Mouse (Mus musculus): ENCODE data around the gene Bsn. TPM values are rescaled to one million over a fixed set of nuclear protein-coding genes. Genes with fewer than 3 reads are reported as not detected.

Bsn gene
- polyA plus RNA-seq, 1 experiment: 1.5 TPM

GRCm38 (mm10) chr9:108125731-108126130 lies 64.5 kb downstream of the Bsn start:
- no peak for DNase-seq (ENCODE audit: low read depth)

DNA sequence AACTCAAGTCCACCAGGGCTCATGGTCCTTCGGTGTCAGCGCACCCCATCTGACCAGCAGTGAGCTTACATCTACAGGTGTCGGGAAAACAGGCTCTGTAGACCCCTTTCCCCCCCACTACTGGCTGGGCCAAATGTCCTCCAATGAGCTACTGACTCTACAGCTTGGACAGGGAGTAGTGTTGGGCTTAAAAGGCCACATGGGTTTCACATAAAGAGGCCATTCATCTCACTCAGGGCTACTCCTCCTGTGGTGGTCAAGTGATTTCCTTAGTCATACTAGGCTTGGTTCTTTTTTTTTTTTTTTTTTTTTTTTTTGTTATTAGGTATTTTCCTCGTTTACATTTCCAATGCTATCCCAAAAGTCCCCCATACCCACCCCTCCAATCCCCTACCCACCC lies 66.3 kb downstream of the Bsn start:
- DNase-seq (ENCODE audit: low read depth): no peak

GRCm38 (mm10) chr9:108121170-108121969 lies 68.8 kb downstream of the Bsn start:
- DNase-seq (ENCODE audit: low read depth): no peak

DNA sequence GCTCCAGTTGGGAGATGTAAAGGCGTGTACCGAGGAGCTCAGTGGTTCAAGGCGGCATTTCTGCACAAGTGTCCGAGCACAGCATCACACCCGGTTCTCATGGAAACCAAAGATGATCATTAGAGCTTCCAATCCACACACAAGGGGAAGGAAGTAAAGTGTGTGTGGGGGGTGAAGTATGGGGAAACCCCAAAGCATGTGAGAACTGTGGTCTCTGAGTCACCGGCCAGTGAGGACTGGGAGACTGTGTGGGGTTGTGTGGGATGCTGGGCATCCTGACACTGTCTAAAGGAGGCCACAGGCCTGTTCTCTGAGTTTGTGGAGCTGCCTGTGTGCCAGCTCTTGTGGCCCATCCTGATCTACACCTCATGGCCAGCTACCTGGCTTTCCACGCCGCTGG lies 69.5 kb downstream of the Bsn start:
- no peak for DNase-seq (ENCODE audit: low read depth)

GRCm38 (mm10) chr9:108119891-108120411 lies 70.2 kb downstream of the Bsn start:
- DNase-seq (ENCODE audit: low read depth): no peak

GRCm38 (mm10) chr9:108117143-108117542 lies 73.0 kb downstream of the Bsn start:
- no peak for DNase-seq (ENCODE audit: low read depth)

DNA sequence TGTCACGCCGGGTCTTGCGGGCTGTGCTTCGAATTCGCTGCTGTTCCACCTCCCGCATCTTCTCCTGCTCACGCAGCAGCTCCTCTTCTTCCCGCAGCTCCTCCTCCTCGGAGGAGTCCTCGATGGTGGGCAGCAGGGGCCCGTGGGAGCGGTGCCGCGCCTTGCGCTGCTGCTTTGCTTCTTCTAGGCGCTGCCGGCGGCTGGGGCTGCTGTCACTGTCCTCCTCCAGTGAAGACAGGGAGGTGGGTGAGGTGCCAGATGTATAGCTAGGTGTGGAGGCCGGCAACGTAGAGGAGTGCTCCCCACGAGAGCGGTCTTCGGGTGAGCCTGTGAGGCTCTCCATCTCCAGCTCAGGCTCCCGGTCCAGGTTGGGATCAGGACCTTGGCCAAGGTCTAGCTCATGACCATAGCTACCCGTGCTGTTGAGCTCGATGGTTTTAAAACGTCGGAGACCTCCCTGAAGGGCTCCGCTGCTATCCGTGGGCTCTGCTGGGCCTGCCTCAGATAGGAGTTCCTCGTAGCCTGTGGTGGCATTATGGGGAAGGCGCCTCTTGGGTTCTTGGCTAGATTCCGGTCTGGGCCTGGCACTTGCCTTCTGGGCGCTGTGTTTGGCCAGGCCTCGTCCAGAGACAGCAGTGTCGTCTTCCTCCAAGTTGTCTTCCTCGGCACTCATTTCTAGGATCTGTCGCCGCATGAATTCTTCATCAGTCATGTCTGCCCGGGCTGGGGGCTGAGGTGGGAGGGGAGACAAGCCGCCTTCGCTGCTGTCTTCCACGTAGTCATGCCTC lies 74.7 kb downstream of the Bsn start:
- no peak for DNase-seq (ENCODE audit: low read depth)

- DNase-seq (ENCODE audit: low read depth): no peak
Measured at GRCm38 (mm10) chr9:108112719-108113340, 77.4 kb downstream of the Bsn start.

- no peak for DNase-seq (ENCODE audit: low read depth)
Measured at GRCm38 (mm10) chr9:108111593-108112121, 78.5 kb downstream of the Bsn start.

GRCm38 (mm10) chr9:108111101-108111592 lies 79.0 kb downstream of the Bsn start:
- DNase-seq (ENCODE audit: low read depth): no peak

DNA sequence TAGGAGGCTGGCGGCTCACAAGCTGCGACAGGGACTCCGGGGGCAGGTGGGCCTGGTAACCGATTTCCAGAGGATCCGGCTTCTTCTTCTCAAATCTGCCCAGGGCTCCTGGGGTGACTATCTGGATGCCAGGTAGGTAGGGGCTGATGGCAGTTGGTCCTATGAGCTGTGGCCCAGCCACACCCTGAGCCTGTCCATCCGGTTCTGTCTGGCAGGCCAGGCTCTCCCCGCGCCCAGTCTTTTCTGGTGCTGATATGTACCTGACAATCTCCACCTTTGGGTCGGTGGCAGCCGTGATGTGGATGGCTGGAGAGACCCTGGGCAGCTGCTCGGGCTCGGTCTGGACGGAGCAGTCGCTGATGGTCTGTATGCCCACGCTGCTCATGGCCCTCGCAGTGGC lies 80.0 kb downstream of the Bsn start:
- DNase-seq (ENCODE audit: low read depth): no peak

GRCm38 (mm10) chr9:108107867-108108266 lies 82.3 kb downstream of the Bsn start:
- DNase-seq (ENCODE audit: low read depth): no peak

- DNase-seq (ENCODE audit: low read depth): no peak
Measured at GRCm38 (mm10) chr9:108106090-108106489, 84.1 kb downstream of the Bsn start.

DNA sequence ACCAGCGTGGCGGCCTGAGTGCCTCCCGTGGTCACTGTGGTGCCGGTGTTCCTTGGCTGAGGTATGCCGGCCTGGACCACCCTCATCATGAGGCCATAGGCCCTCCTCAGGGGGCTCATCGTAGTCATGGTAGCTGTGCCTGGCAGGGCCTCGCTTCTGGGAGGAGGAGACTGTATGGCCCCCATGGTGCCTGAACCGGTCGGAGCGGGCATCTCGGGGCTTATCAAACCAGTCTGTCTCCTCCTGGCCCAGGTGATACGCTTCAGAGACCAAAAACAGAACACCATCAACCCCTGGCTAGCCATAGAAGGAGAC lies 84.7 kb downstream of the Bsn start:
- DNase-seq (ENCODE audit: low read depth): no peak

DNA sequence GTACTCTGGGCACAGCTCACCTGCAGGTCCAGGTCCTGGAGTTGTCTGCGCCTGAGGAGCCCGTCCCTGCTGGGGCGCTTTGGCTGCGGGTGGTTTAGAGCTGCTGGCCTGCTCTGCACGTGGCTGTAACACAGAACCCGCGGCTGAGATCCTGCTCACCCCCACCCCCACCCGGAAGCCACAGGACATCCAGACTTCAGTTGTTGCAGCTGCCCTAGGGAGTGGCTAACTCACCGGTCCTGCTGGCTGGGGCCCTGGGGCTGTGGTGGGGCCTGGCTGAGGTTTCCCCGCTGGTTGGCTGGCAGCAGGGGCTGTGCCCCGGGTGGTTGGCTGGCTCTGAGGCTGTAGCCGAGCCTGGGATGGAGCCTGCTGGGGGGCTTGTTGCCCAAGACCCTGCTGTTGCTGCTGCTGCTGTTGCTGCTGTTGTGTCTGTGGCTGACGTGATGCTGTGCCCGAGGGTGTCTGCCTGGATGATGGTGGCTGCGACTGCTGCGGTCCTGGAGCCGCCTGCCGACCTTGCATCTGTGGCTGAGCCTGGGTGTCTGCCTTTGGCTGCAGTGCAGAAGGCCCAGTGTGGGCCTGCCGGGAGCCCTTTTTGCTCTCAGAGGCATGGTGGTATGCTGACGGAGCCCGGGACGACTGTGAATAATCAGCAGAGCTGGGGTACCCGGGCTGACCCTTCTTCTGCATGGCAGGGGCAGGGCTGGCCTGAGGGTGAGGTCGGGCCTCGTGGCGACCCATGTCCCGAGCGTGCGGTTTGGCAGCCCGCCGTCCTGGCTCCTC lies 85.2 kb downstream of the Bsn start:
- no peak for DNase-seq (ENCODE audit: low read depth)

- DNase-seq (ENCODE audit: low read depth): no peak
Measured at GRCm38 (mm10) chr9:108099619-108100018, 90.6 kb downstream of the Bsn start.

DNA sequence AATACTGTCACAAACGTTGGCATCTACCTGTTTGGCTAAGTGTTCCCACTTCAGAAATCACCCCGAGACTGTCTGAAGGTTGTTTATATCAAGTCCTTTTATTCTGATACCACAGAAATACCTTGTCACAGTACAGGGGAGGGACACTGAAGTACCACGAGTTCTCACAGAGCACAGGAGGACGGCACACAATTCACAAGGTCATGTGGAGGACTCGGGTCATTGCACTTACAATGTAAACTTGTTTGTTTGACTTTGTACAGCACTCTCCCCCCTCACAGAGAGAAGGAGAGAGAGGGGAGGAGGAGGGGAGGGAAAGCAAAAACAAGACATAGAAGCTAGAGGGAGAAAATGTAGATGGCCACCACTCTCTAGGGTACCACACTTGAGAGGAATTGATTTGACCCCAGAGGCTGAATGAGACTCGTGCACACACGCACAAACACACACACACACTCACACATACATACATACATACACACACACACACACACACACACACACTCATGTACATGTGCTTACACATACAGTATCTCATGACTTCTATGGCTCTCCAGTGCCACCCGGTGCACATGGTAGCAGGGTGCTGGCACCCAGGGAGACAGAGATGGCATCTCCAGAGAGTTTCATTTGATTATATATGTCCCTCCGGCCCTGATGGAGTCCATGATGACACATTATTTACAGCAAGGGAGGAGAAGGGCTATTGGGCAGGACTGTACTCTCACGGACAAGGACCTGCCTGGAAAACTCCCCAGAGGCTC lies 94.1 kb downstream of the Bsn start:
- no peak for DNase-seq (ENCODE audit: low read depth)

GRCm38 (mm10) chr9:108095518-108095917 lies 94.7 kb downstream of the Bsn start:
- no peak for DNase-seq (ENCODE audit: low read depth)

- DNase-seq (ENCODE audit: low read depth): no peak
Measured at GRCm38 (mm10) chr9:108094998-108095411, 95.2 kb downstream of the Bsn start.

DNA sequence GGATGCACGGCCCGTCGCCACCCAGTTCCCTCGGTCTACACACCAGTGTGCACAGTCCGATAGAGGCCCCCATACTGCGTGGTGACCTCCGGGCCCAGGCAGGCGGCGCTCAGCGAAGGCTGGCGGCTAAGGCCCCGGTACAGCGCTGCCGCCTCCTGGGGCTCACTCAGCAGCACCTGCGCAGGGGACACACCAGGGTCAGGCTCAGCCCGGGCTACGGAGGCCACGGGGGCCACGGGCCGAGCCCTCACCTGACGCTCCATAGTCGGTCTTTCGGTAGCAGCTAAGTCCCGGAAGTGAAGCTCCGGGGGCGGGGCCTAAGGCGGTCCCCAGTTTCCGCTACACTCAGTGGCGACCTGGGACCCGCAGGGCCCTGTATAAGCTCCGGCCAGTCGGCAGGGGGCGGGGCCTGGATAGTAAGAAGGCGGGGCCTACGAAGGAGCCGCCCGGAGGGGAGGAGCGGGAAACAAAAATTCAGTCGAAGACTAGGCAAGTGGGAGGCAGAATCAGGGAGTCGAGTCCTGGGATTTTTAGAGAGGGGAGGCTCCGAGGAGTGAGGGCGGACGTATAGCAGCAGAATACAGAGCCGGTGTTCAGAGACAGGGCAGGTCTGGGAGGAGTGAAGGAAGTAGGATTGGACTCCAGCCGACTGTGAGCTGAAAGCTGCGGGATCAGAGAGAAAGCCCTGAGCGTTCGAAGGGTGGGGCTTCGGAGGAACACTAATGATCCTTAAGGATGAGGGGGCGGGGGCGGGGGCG lies 95.8 kb downstream of the Bsn start, which contains the start of gene Apeh:
Apeh (minus strand) TSS at position 423 of the 758 bp plus-strand sequence.
- DNase-seq (ENCODE audit: low read depth): no peak
